Mouse (Mus musculus) hindbrain, postnatal 0 days (tissue): ENCODE data around the gene Cnpy2. TPM values are rescaled to one million over a fixed set of nuclear protein-coding genes. Genes with fewer than 3 reads are reported as not detected.
A peak's percentile ranks its signal among the peaks of the same experiment; 100 is the strongest.

Experiments
- ATAC-seq: fragments of 200-750 bp; cut with Nextera tagmentation; 2 replicates; pipeline ENCODE4 v1.8.0; 2017; ENCODE audit warnings: mild to moderate bottlenecking, moderate TSS enrichment, moderate library complexity
- DNase-seq: peaks from one replicate; pipeline ENCODE4 v3.0.0-alpha.2; 2015; ENCODE audit warnings: low spot score
- H3K27ac ChIP-seq: fragments of 300-500 bp; sonication (generic); 2 replicates; pipeline ENCODE4 v1.5.1; 2014; ENCODE audit warnings: mild to moderate bottlenecking
- H3K27me3 ChIP-seq: fragments of 300-500 bp; sonication (generic); 2 replicates; pipeline ENCODE4 v1.6.1; 2014; ENCODE audit warnings: low read length, mixed read lengths; ENCODE audit not compliant: insufficient read depth
- H3K36me3 ChIP-seq: fragments of 300-500 bp; sonication (generic); 2 replicates; pipeline ENCODE4 v1.6.1; 2014; ENCODE audit warnings: low read length, mixed read lengths; ENCODE audit not compliant: insufficient read depth
- H3K4me1 ChIP-seq: fragments of 300-500 bp; sonication (generic); 2 replicates; pipeline ENCODE4 v1.6.1; 2014; ENCODE audit warnings: antibody characterized with exemption, low read length, mixed read lengths; ENCODE audit not compliant: insufficient read depth
- H3K4me2 ChIP-seq: fragments of 300-500 bp; sonication (generic); 2 replicates; pipeline ENCODE4 v1.6.1; 2014; ENCODE audit warnings: low read depth, mild to moderate bottlenecking, low read length, moderate library complexity, mixed read lengths
- H3K4me3 ChIP-seq: fragments of 300-500 bp; sonication (generic); 2 replicates; pipeline ENCODE4 v1.5.1; 2014; ENCODE audit warnings: low read length
- H3K9ac ChIP-seq: fragments of 300-500 bp; sonication (generic); replicated peaks from 2 replicates; pipeline ENCODE4 v1.6.1; 2014; ENCODE audit warnings: mild to moderate bottlenecking, low read length, moderate library complexity, mixed read lengths
- H3K9me3 ChIP-seq: fragments of 300-500 bp; sonication (generic); 2 replicates; pipeline ENCODE4 v1.6.1; 2016; ENCODE audit warnings: low read length, mixed read lengths
- CTCF ChIP-seq: IDR thresholded peaks from 2 replicates; pipeline ENCODE4 v1.5.1; 2016; ENCODE audit warnings: antibody characterized with exemption, control low read depth, low read depth
- WGBS: fragments of 180-500 bp; shearing (Covaris S2); extraction: QIAGEN DNeasy Blood & Tissue Kit; methylation state at CpG from one replicate; pipeline ENCODE4 v1.1.7; 2014; 5-methylcytosine and 5-hydroxymethylcytosine counted together
- polyA plus RNA-seq: library from polyadenylated mRNA; unstranded; fragments of >200 nt; fragmentation: Nextera tagmentation; extraction: Ambion mirVana; gene quantifications from 2 replicates; pipeline ENCODE4 v1.2.1, GENCODE M21; 2015
- total RNA-seq: library from RNA; depleted of rRNA; stranded (reverse); fragments of >200 nt; gene quantifications from 2 replicates; pipeline ENCODE4 v1.2.3, GENCODE M21; 2014; rRNA removed

The Cnpy2 gene
- total and polyA plus RNA-seq, 2 experiments from 2014 or later: 42.9 to 186 TPM

GRCm38 (mm10) chr10:128370601-128371000 is 48.3 kb downstream of the Cnpy2 start:
- no peaks in the 10 kb centered on the region for H3K27me3 ChIP-seq
- no peak for TF ChIP-seq CTCF
- ATAC-seq (no peak), DNase-seq (no peak)
- no peaks in the 10 kb centered on the region; the same call in 1 of the 2 replicates for H3K36me3 ChIP-seq
- peaks cover 15% of the 10 kb centered on the region for H3K4me1 ChIP-seq
- H3K4me3 ChIP-seq: no peak overlapping the region
- no peaks in the 10 kb centered on the region for H3K9me3 ChIP-seq
- H3K4me2 ChIP-seq: no peak overlapping the region
- H3K27ac ChIP-seq: no peak overlapping the region
- WGBS: 60% methylated on average over 4 of the region's 4 CpGs
- H3K9ac ChIP-seq: no peak overlapping the region

GRCm38 (mm10) chr10:128372142-128372541 is 49.9 kb downstream of the Cnpy2 start:
- peaks cover 22% of the 10 kb centered on the region for H3K4me1 ChIP-seq
- no peak overlapping the region for H3K4me3 ChIP-seq
- no peaks in the 10 kb centered on the region for H3K9me3 ChIP-seq
- H3K27ac ChIP-seq: no peak overlapping the region
- TF ChIP-seq CTCF: peak; percentile 32
- no peak overlapping the region for H3K9ac ChIP-seq
- no peak overlapping the region for H3K4me2 ChIP-seq
- ATAC-seq: no peak
- WGBS: 81% methylated on average over 5 of the region's 5 CpGs
- DNase-seq: no peak
- H3K36me3 ChIP-seq: no peaks in the 10 kb centered on the region
- no peaks in the 10 kb centered on the region for H3K27me3 ChIP-seq

GRCm38 (mm10) chr10:128372989-128373748 is 50.9 kb downstream of the Cnpy2 start:
- H3K27ac ChIP-seq: no peak overlapping the region
- no peak overlapping the region for H3K9ac ChIP-seq
- no peak overlapping the region for H3K4me2 ChIP-seq
- no peaks in the 10 kb centered on the region for H3K9me3 ChIP-seq
- no peaks in the 10 kb centered on the region for H3K36me3 ChIP-seq
- ATAC-seq: no peak
- no peak for TF ChIP-seq CTCF
- no peak overlapping the region for H3K4me3 ChIP-seq
- WGBS: 88% methylated on average over 6 of the region's 6 CpGs
- peaks cover 14% of the 10 kb centered on the region for H3K4me1 ChIP-seq
- no peaks in the 10 kb centered on the region for H3K27me3 ChIP-seq
- DNase-seq: no peak

- no peaks in the 10 kb centered on the region for H3K9me3 ChIP-seq
- TF ChIP-seq CTCF: peak; percentile 26; the same call in 1 of the 2 replicates
- H3K4me2 ChIP-seq: no peak overlapping the region
- peaks cover 20% of the 10 kb centered on the region for H3K4me1 ChIP-seq
- peaks cover 2% of the 10 kb centered on the region; the same call in 1 of the 2 replicates for H3K36me3 ChIP-seq
- WGBS: 83% methylated on average over 6 of the region's 6 CpGs
- ATAC-seq: no peak
- no peak overlapping the region for H3K27ac ChIP-seq
- no peak overlapping the region for H3K4me3 ChIP-seq
- H3K27me3 ChIP-seq: no peaks in the 10 kb centered on the region
- no peak for DNase-seq
- no peak overlapping the region for H3K9ac ChIP-seq
These were observed 52.1 kb downstream of the Cnpy2 start for GRCm38 (mm10) chr10:128374393-128374792.

- H3K9me3 ChIP-seq: no peaks in the 10 kb centered on the region
- peaks cover 17% of the 10 kb centered on the region for H3K4me1 ChIP-seq
- H3K36me3 ChIP-seq: peaks cover 12% of the 10 kb centered on the region
- H3K9ac ChIP-seq: peak overlapping the region; percentile 99
- no peak for ATAC-seq
- H3K27me3 ChIP-seq: no peaks in the 10 kb centered on the region
- WGBS: 39% methylated on average over 4 of the region's 4 CpGs
- H3K4me3 ChIP-seq: peak overlapping the region; percentile 96
- no peak for DNase-seq
- H3K27ac ChIP-seq: peak overlapping the region; percentile 98
- TF ChIP-seq CTCF: no peak
- peak overlapping the region; percentile 75 for H3K4me2 ChIP-seq
These were observed 53.8 kb downstream of the Cnpy2 start for GRCm38 (mm10) chr10:128376099-128376454.

GRCm38 (mm10) chr10:128376455-128377211 is 54.4 kb downstream of the Cnpy2 start, which contains the start of gene Ankrd52:
Gene Ankrd52 (plus strand): TSS chr10:128377115.
- no peaks in the 10 kb centered on the region for H3K9me3 ChIP-seq
- H3K4me1 ChIP-seq: peaks cover 17% of the 10 kb centered on the region
- TF ChIP-seq CTCF: peak; percentile 16; the same call in 1 of the 2 replicates
- ATAC-seq (peak; percentile 88), DNase-seq (peak; percentile 91)
- H3K4me2 ChIP-seq: peak within 1 kb of the TSS; percentile 75
- peak within 1 kb of the TSS; percentile 96 for H3K4me3 ChIP-seq
- H3K9ac ChIP-seq: peak within 1 kb of the TSS; percentile 99
- peak within 1 kb of the TSS; percentile 98 for H3K27ac ChIP-seq
- H3K36me3 ChIP-seq: peaks cover 15% of the 10 kb centered on the region
- under 1% methylated on average over 54 of the region's 73 CpGs for WGBS
- H3K27me3 ChIP-seq: no peaks in the 10 kb centered on the region

Other genes with a start within 250 kb of the Cnpy2 start
- 6,623 and 6,768 TPM in 2 replicates for gene Atp5b, start 239.2 kb upstream of the Cnpy2 start, total RNA-seq
- gene Atp5b, start 239.2 kb upstream of the Cnpy2 start, polyA plus RNA-seq: 2,401 and 2,438 TPM in 2 replicates
- gene Baz2a, start 230.9 kb upstream of the Cnpy2 start, total RNA-seq: 14.3 and 15.0 TPM in 2 replicates
- 10.2 and 10.6 TPM in 2 replicates for gene Baz2a, start 230.9 kb upstream of the Cnpy2 start, polyA plus RNA-seq
- 11.7 and 13.2 TPM in 2 replicates for gene Rbms2, start 142.2 kb upstream of the Cnpy2 start, total RNA-seq
- 7.3 and 8.9 TPM in 2 replicates for gene Rbms2, start 142.2 kb upstream of the Cnpy2 start, polyA plus RNA-seq
- 1.9 and 6.4 TPM in 2 replicates for gene Gls2, start 128.0 kb upstream of the Cnpy2 start, total RNA-seq
- 1.7 and 2.4 TPM in 2 replicates for gene Gls2, start 128.0 kb upstream of the Cnpy2 start, polyA plus RNA-seq
- 25.8 and 29.6 TPM in 2 replicates for gene Spryd4, start 110.7 kb upstream of the Cnpy2 start, total RNA-seq
- 22.3 and 24.5 TPM in 2 replicates for gene Spryd4, start 110.7 kb upstream of the Cnpy2 start, polyA plus RNA-seq
- 0.21 and 0.25 TPM in 2 replicates for gene Mip, start 96.6 kb upstream of the Cnpy2 start, total RNA-seq
- not detected in 2 replicates for gene Mip, start 96.6 kb upstream of the Cnpy2 start, polyA plus RNA-seq
- 13.0 and 15.6 TPM in 2 replicates for gene Timeless, start 90.4 kb upstream of the Cnpy2 start, total RNA-seq
- 15.2 and 17.0 TPM in 2 replicates for gene Timeless, start 90.4 kb upstream of the Cnpy2 start, polyA plus RNA-seq
- gene Apon, start 68.4 kb upstream of the Cnpy2 start, total RNA-seq: not detected in 2 replicates
- gene Apon, start 68.4 kb upstream of the Cnpy2 start, polyA plus RNA-seq: not detected in 2 replicates
- gene Apof, start 53.8 kb upstream of the Cnpy2 start, total RNA-seq: 0.50 TPM in 1 of 2 replicates, not detected in the other
- gene Apof, start 53.8 kb upstream of the Cnpy2 start, polyA plus RNA-seq: 0.23 and 0.41 TPM in 2 replicates
- gene Stat2, start 51.9 kb upstream of the Cnpy2 start, total RNA-seq: 7.5 and 8.5 TPM in 2 replicates
- 9.7 and 12.8 TPM in 2 replicates for gene Stat2, start 51.9 kb upstream of the Cnpy2 start, polyA plus RNA-seq
- 0.50 TPM in 1 of 2 replicates, not detected in the other for gene Il23a, start 23.7 kb upstream of the Cnpy2 start, total RNA-seq
- 0.35 and 0.73 TPM in 2 replicates for gene Il23a, start 23.7 kb upstream of the Cnpy2 start, polyA plus RNA-seq
- gene Pan2, start 19.1 kb upstream of the Cnpy2 start, total RNA-seq: 21.2 and 25.2 TPM in 2 replicates
- gene Pan2, start 19.1 kb upstream of the Cnpy2 start, polyA plus RNA-seq: 14.3 and 16.4 TPM in 2 replicates
- 274 and 311 TPM in 2 replicates for gene Cs, start 15.3 kb downstream of the Cnpy2 start, total RNA-seq
- 262 and 285 TPM in 2 replicates for gene Cs, start 15.3 kb downstream of the Cnpy2 start, polyA plus RNA-seq
- 26.9 and 42.1 TPM in 2 replicates for gene Coq10a, start 46.5 kb downstream of the Cnpy2 start, total RNA-seq
- gene Coq10a, start 46.5 kb downstream of the Cnpy2 start, polyA plus RNA-seq: 50.8 and 52.1 TPM in 2 replicates
- gene Ankrd52, start 54.7 kb downstream of the Cnpy2 start, total RNA-seq: 38.8 and 39.5 TPM in 2 replicates
- 9.1 and 10.6 TPM in 2 replicates for gene Ankrd52, start 54.7 kb downstream of the Cnpy2 start, polyA plus RNA-seq
- 0.58 and 2.3 TPM in 2 replicates for gene Slc39a5, start 78.8 kb downstream of the Cnpy2 start, total RNA-seq
- 0.55 and 0.66 TPM in 2 replicates for gene Slc39a5, start 78.8 kb downstream of the Cnpy2 start, polyA plus RNA-seq
- 73.9 and 98.9 TPM in 2 replicates for gene Nabp2, start 89.0 kb downstream of the Cnpy2 start, total RNA-seq
- 135 and 140 TPM in 2 replicates for gene Nabp2, start 89.0 kb downstream of the Cnpy2 start, polyA plus RNA-seq
- 98.1 and 105 TPM in 2 replicates for gene Rnf41, start 89.2 kb downstream of the Cnpy2 start, total RNA-seq
- 75.8 and 76.3 TPM in 2 replicates for gene Rnf41, start 89.2 kb downstream of the Cnpy2 start, polyA plus RNA-seq
- 174 and 181 TPM in 2 replicates for gene Smarcc2, start 136.8 kb downstream of the Cnpy2 start, total RNA-seq
- 112 and 120 TPM in 2 replicates for gene Smarcc2, start 136.8 kb downstream of the Cnpy2 start, polyA plus RNA-seq
- 565 and 585 TPM in 2 replicates for gene Myl6, start 171.7 kb downstream of the Cnpy2 start, total RNA-seq
- gene Myl6, start 171.7 kb downstream of the Cnpy2 start, polyA plus RNA-seq: 1,081 and 1,089 TPM in 2 replicates
- gene Myl6b, start 176.2 kb downstream of the Cnpy2 start, total RNA-seq: 27.1 and 34.6 TPM in 2 replicates
- 4.2 and 4.9 TPM in 2 replicates for gene Myl6b, start 176.2 kb downstream of the Cnpy2 start, polyA plus RNA-seq
- gene Esyt1, start 203.4 kb downstream of the Cnpy2 start, total RNA-seq: 22.9 and 29.0 TPM in 2 replicates
- gene Esyt1, start 203.4 kb downstream of the Cnpy2 start, polyA plus RNA-seq: 13.3 TPM in 2 replicates
- gene Zc3h10, start 225.3 kb downstream of the Cnpy2 start, total RNA-seq: 19.3 and 19.4 TPM in 2 replicates
- 12.5 and 13.8 TPM in 2 replicates for gene Zc3h10, start 225.3 kb downstream of the Cnpy2 start, polyA plus RNA-seq
- gene Rpl41, start 226.8 kb downstream of the Cnpy2 start, total RNA-seq: 412 and 501 TPM in 2 replicates
- gene Rpl41, start 226.8 kb downstream of the Cnpy2 start, polyA plus RNA-seq: 2,609 and 2,618 TPM in 2 replicates
- gene Pa2g4, start 243.5 kb downstream of the Cnpy2 start, total RNA-seq: 48.0 and 61.2 TPM in 2 replicates
- 114 and 117 TPM in 2 replicates for gene Pa2g4, start 243.5 kb downstream of the Cnpy2 start, polyA plus RNA-seq